Mouse (Mus musculus) embryo, embryonic 11 days (tissue): ENCODE results near the gene Olfr427.
"Not testable (repeated sequence)": the region's sequence is repeated elsewhere in the genome, so short reads cannot be mapped to it uniquely, and the experiment has no call there.

Experiments used
- DNase-seq: peaks from one replicate; pipeline ENCODE4 v3.0.0-alpha.2; 2015

The Olfr427 gene

DNA sequence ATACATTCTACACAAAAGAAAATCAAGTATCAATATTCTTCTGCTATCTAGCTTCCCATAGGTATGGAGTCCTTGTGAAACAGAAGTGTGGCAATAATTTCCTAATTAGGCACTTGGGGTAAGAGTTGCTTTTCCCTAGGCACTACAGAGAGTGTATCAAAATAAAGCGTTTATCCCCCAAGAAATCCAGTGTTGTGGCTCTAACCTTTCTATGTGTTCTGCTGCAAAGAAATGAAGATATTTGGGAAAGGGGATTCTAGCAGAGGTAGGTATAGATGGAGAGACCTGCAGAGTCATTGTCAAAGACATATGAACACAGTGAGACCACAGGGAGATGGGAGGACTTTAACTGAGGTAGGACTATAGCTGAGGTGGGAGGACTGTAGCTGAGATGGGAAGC is at the start of gene Olfr427:
TSS of gene Olfr427 (plus strand) at position 301 of the 400 bp plus-strand sequence.
- DNase-seq: no peak

DNA sequence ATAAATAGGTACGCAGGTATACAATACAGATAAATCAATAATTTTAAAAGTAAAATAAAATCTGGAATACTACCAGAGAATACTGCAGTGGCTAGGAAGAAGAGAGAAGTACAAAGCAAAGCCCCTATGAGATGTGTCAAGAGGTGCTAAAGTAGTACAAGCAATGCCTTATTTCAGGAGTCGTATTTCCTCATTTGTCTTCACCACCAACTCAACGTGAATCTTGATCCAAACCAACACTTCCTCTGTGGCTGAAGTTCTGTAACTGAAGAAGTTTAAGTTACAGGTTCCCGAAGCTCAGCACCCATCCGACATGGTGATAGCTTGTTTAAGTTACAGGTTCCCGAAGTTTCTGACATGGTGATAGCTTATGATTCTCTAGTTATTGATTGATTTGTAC is 48.5 kb upstream of the Olfr427 start:
- not testable (repeated sequence) for DNase-seq

GRCm38 (mm10) chr1:174048893-174049292 is 47.8 kb upstream of the Olfr427 start, which contains the start of gene Olfr432:
Gene Olfr432, plus strand, starts transcription at chr1:174049205.
- no peak for DNase-seq

GRCm38 (mm10) chr1:174049357-174049756 is 47.3 kb upstream of the Olfr427 start:
- DNase-seq: not testable (repeated sequence)

DNA sequence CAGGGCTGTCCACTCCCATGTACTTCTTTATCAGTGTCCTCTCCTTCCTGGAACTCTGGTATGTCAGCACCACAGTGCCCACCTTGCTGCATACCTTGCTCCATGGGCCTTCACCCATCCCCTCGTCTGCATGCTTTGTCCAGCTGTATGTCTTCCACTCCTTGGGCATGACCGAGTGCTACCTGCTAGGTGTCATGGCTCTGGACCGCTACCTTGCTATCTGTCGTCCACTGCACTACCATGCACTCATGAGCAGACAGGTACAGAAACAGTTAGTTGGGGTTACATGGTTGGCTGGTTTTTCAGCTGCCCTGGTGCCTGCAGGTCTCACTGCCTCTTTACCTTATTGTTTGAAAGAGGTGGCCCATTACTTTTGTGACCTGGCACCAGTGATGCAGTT is 46.2 kb upstream of the Olfr427 start:
- DNase-seq: no peak

DNA sequence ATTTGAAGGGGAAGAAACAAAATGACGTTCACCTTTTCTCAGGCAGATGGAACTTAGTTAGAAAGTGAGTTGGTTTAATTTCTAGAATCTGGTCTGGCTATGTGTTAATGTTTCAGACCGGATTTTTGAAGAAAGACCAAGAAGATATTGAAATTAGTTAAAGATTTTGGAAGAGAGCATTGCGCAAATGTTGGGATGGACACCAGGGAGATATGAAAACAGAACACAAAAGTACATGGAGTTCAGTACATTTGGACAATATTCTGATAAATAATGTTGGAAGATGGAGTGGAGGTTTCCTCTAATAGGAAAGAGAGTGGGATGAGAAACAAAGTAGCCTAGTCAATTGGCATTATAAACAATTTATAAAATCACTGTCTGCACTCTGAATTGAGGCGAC is 45.2 kb upstream of the Olfr427 start:
- DNase-seq: no peak

DNA sequence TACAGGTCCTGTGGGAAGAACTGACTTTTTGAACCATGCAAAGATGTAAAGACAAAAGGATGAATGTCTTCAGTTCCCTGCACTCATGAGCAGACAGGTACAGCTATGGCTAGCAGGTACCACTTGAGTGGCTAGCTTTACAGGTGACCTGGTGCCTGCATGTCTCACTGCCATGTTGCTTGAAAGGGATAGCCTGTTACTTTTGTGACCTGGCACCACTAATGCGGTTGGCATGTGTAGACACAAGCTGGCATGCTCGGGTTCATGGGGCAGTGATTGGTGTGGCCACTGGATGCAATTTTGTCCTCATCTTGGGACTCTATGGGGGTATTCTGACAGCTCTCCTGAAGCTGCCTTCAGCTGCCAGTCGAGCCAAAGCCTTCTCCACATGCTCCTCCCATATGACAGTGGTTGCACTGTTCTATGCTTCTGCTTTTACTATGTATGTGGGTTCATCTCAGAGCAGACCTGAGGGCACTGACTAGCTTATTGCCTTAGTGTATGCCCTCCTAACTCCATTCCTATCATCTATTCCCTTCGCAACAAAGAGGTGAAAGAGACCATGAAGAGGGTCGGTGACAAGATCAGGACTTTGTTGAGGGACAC is 44.7 kb upstream of the Olfr427 start:
- no peak for DNase-seq

GRCm38 (mm10) chr1:174052981-174053380 is 43.7 kb upstream of the Olfr427 start:
- no peak for DNase-seq

DNA sequence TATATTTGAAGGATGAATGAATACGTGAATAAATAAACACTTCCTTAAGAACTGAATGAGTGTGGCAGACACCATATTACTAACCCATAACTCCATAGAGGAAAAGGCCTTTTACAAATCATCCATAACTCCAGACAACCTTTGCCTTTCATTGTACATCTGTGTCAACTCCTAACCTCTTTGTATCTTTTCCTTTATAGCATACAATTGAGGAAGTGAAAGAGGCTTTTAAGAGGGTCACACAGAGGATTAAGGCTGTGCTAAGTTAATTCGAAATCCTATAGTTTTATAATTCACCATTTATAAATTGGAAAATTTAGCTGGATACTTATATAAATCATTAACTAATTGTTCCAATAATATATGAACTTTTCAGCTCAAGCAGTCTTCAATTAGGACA is 41.4 kb upstream of the Olfr427 start:
- DNase-seq: no peak

DNA sequence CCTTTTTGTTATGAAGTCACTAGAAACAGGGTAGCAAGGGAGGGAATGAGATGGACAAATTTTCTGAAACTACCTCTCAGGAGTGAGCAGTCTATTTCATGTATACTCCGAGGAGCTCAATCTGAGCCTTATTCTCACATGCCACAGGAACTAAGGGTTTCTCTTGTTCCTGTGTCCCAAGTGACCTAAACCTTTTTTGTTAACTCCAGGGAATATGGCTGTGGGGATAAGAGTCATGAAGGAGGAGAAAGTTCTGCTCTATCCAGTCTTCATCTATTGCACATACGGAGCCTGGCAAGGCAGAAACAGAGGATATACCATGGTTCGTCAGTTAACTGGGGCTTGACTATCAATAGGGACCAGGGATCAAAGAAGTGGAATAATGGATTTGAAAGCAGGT is 30.4 kb upstream of the Olfr427 start, which contains the start of gene Olfr430:
TSS of gene Olfr430 (plus strand) at position 301 of the 400 bp plus-strand sequence.
- DNase-seq: no peak

- no peak for DNase-seq
Observed at GRCm38 (mm10) chr1:174084031-174084430, 12.7 kb upstream of the Olfr427 start, which contains the start of gene Olfr429. Gene Olfr429, plus strand, starts transcription at chr1:174084331.

DNA sequence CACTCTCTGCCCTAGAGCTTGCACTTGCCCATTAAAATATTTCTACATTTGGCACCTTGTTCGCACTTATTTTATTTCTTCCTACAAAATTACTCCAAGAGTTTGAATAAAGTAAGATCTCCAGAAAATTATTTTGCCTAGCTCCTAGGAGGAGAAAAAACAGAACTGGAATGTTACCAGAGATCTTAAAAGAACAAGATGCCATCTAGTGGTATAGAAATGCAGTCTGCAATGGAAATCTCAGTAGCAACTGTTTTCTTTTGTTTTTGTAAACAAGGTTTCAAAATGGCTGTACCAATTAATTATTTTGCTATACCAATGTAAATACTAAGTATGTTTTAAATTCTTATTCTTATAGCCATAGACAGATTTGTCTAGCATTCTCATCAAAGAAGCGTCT is 7.0 kb downstream of the Olfr427 start:
- peak; percentile 5 for DNase-seq

- no peak for DNase-seq
Observed at GRCm38 (mm10) chr1:174121062-174121461, 24.4 kb downstream of the Olfr427 start, which contains the start of gene Olfr231. Gene Olfr231, minus strand, starts transcription at chr1:174121162.

GRCm38 (mm10) chr1:174131217-174131616 is 34.5 kb downstream of the Olfr427 start, which contains the start of gene Olfr424:
Gene Olfr424, plus strand, starts transcription at chr1:174131517.
- DNase-seq: no peak

DNA sequence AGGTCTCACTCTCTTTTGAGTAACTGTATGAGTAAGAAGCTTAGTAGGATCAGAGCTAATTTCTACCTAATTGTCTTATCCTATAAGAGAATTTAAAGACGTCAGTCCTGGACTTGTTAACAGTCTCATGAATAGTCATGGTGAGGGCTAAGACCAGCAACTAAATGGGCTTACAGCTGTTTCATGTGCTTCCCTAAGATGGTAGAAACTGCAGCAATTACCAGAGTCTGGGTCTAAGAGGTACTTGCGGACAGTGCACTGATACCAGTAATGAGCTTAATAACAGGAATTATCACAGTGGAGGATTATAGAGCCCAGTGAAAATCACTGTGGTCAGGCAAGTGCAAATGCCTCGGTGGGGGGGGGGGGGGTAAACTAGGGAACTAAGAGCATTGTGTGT is 35.3 kb downstream of the Olfr427 start:
- DNase-seq: no peak

GRCm38 (mm10) chr1:174141384-174141783 is 44.7 kb downstream of the Olfr427 start:
- no peak for DNase-seq

GRCm38 (mm10) chr1:174146696-174147095 is 50.0 kb downstream of the Olfr427 start:
- no peak for DNase-seq

GRCm38 (mm10) chr1:174149289-174149688 is 52.6 kb downstream of the Olfr427 start:
- DNase-seq: no peak
